Mouse (Mus musculus): Measurements from ENCODE around the gene Hnrnpl. TPM values are rescaled to one million over a fixed set of nuclear protein-coding genes. Genes with fewer than 3 reads are reported as not detected.

Gene Hnrnpl
- total and polyA plus RNA-seq, 3 experiments, result 296 to 645 (median 371) TPM

- peak; percentile 66; the same call in 1 of the 2 replicates for TF ChIP-seq KAT2A (IDR thresholded peaks at IDR 0.05; ENCODE audit: insufficient replicate concordance, low read length)
Measured at GRCm38 (mm10) chr7:28788307-28789195, 19.8 kb upstream of the Hnrnpl start, which contains the start of gene Rinl (continued).

GRCm38 (mm10) chr7:28789235-28789634, 19.1 kb upstream of the Hnrnpl start:
- Histone ChIP-seq H3K4me1 (ENCODE audit: control insufficient read depth in 1 of 2, insufficient read depth in 2 of 2) (peaks cover 39 to 87% of the 10 kb centered on the region in 2 experiments), H3K27ac (ENCODE audit: insufficient read depth, low read depth) (peak overlapping the region; percentile 92), H3K79me2 (replicated peaks; ENCODE audit: control insufficient read depth, extremely low read depth, insufficient read depth, poor library complexity, severe bottlenecking) (no peaks in the 10 kb centered on the region), H3K27me3 (replicated peaks) (no peaks in the 10 kb centered on the region), H3K4me3 (replicated peaks in 1 of 3; ENCODE audit: low read depth in 2 of 3, low read length in 2 of 3, poor library complexity in 1 of 3) (peak overlapping the region in 2 of 3 experiments; percentile 27 to 38), H3K9ac (ENCODE audit: insufficient read depth, low read depth) (peak overlapping the region; percentile 40), H3K4me2 (ENCODE audit: insufficient read depth, low read depth, poor library complexity, severe bottlenecking) (peak overlapping the region; percentile 69), H3K9me3 (replicated peaks; ENCODE audit: low read length) (no peaks in the 10 kb centered on the region), H3K36me3 (replicated peaks in 1 of 2; ENCODE audit: control insufficient read depth in 1 of 2, insufficient read depth in 1 of 2, low read length in 1 of 2) (peaks cover 9 to 36% of the 10 kb centered on the region in 2 experiments)
- no peak for TF ChIP-seq RCOR1 (conservative IDR thresholded peaks at IDR 0.05; ENCODE audit: low read depth, low read length)
- TF ChIP-seq MXI1 (IDR thresholded peaks at IDR 0.05; ENCODE audit: low read depth, low read length), result no peak
- 0 out of 2 replicates have a peak, but pooled peaks have one; percentile 22 for TF ChIP-seq MAX (IDR thresholded peaks at IDR 0.05; ENCODE audit: low read length)
- no peak for TF ChIP-seq MAFK (IDR thresholded peaks at IDR 0.05; ENCODE audit: insufficient replicate concordance, low read length)
- TF ChIP-seq JUN (IDR thresholded peaks at IDR 0.05; ENCODE audit: insufficient read depth, low read depth, low read length), result no peak
- TF ChIP-seq ELF1 (IDR thresholded peaks at IDR 0.05; ENCODE audit: low read depth, low read length), result no peak; the same call in 1 of the 2 replicates
- no peak for TF ChIP-seq CTCF (conservative IDR thresholded peaks at IDR 0.05 in 1 of 2, IDR thresholded peaks at IDR 0.05 in 1 of 2; ENCODE audit: low read depth in 2 of 2, low read length in 2 of 2)
- no peak for TF ChIP-seq USF1 (IDR thresholded peaks at IDR 0.05; ENCODE audit: low read depth, low read length)
- no peak for TF ChIP-seq CHD2 (IDR thresholded peaks at IDR 0.05; ENCODE audit: low read length)
- TF ChIP-seq KAT2A (IDR thresholded peaks at IDR 0.05; ENCODE audit: insufficient replicate concordance, low read length), result no peak
- TF ChIP-seq EP300 (IDR thresholded peaks at IDR 0.05; ENCODE audit: low read length), result no peak
- no peak for TF ChIP-seq IRF4 (IDR thresholded peaks at IDR 0.05; ENCODE audit: low read depth, low read length)
- TF ChIP-seq ZMIZ1 (IDR thresholded peaks at IDR 0.05; ENCODE audit: low read depth, low read length), result 0 out of 2 replicates have a peak, but pooled peaks have one; percentile 8
- in situ Hi-C loops (cut with MboI; ENCODE audit: low pct_ligation_motif_present, low pct_unique_long_range_greater_than_20kb, low sequenced_read_pairs), result loop anchor here (25.0 kb wide), 1 partner anchor 248 kb away; no protein-coding TSS in a partner anchor
- dilution Hi-C loops (cut with MboI; ENCODE audit: extremely low pct_ligation_motif_present, extremely low pct_unique_long_range_greater_than_20kb, low sequenced_read_pairs), result no loop called here
- DNase-seq (ENCODE audit: extremely low read depth), result no peak

- H3K4me1 ChIP-seq (ENCODE audit: control insufficient read depth in 1 of 2, insufficient read depth in 2 of 2), result peaks cover 42 to 85% of the 10 kb centered on the region in 2 experiments
- dilution Hi-C loops (cut with MboI; ENCODE audit: extremely low pct_ligation_motif_present, extremely low pct_unique_long_range_greater_than_20kb, low sequenced_read_pairs), result no loop called here
- no peak for TF ChIP-seq MEF2A (IDR thresholded peaks at IDR 0.05; ENCODE audit: borderline replicate concordance, low read depth, low read length)
- TF ChIP-seq ZC3H11A (IDR thresholded peaks at IDR 0.05; ENCODE audit: low read depth, low read length), result no peak
- no peak for TF ChIP-seq RCOR1 (conservative IDR thresholded peaks at IDR 0.05; ENCODE audit: low read depth, low read length)
- no peak for TF ChIP-seq MAZ (IDR thresholded peaks at IDR 0.05; ENCODE audit: low read depth, low read length)
- no peak for TF ChIP-seq ELF1 (IDR thresholded peaks at IDR 0.05; ENCODE audit: low read depth, low read length)
- TF ChIP-seq ETS1 (conservative IDR thresholded peaks at IDR 0.05; ENCODE audit: low read depth, low read length), result no peak
- no peak for TF ChIP-seq MAX (IDR thresholded peaks at IDR 0.05; ENCODE audit: low read length)
- no peak for TF ChIP-seq GABPA (IDR thresholded peaks at IDR 0.05; ENCODE audit: insufficient replicate concordance, low read depth, low read length)
- TF ChIP-seq SMC3 (IDR thresholded peaks at IDR 0.05; ENCODE audit: low read depth, low read length), result peak; percentile 42; the same call in 1 of the 2 replicates
- no peak for TF ChIP-seq UBTF (IDR thresholded peaks at IDR 0.05; ENCODE audit: low read depth, low read length)
- TF ChIP-seq MYC (IDR thresholded peaks at IDR 0.05; ENCODE audit: low read depth, low read length), result no peak
- no peak for TF ChIP-seq JUND (conservative IDR thresholded peaks at IDR 0.05; ENCODE audit: low read depth, low read length)
- no peak for TF ChIP-seq NRF1 (IDR thresholded peaks at IDR 0.05; ENCODE audit: low read depth, low read length)
- no peak for TF ChIP-seq MXI1 (IDR thresholded peaks at IDR 0.05; ENCODE audit: low read depth, low read length)
- no peak for TF ChIP-seq EP300 (IDR thresholded peaks at IDR 0.05; ENCODE audit: low read length)
- no peak for TF ChIP-seq KAT2A (IDR thresholded peaks at IDR 0.05; ENCODE audit: insufficient replicate concordance, low read length)
- peak; percentile 48 for TF ChIP-seq RAD21 (IDR thresholded peaks at IDR 0.05; ENCODE audit: low read depth, low read length)
Measured at GRCm38 (mm10) chr7:28790066-28790806, 18.1 kb upstream of the Hnrnpl start.

More at GRCm38 (mm10) chr7:28790066-28790806, 18.1 kb upstream of the Hnrnpl start:
- Histone ChIP-seq H3K4me2 (ENCODE audit: insufficient read depth, low read depth, poor library complexity, severe bottlenecking) (peak overlapping the region; percentile 69; the same call in 1 of the 2 replicates), H3K27ac (ENCODE audit: insufficient read depth, low read depth) (peak overlapping the region; percentile 92; the same call in 1 of the 2 replicates), H3K4me3 (replicated peaks in 1 of 3; ENCODE audit: low read depth in 2 of 3, low read length in 2 of 3, poor library complexity in 1 of 3) (no peak overlapping the region), H3K9ac (ENCODE audit: insufficient read depth, low read depth) (no peak overlapping the region), H3K36me3 (replicated peaks in 1 of 2; ENCODE audit: control insufficient read depth in 1 of 2, insufficient read depth in 1 of 2, low read length in 1 of 2) (peaks cover 9 to 26% of the 10 kb centered on the region in 2 experiments), H3K27me3 (replicated peaks) (no peaks in the 10 kb centered on the region), H3K9me3 (replicated peaks; ENCODE audit: low read length) (no peaks in the 10 kb centered on the region), H3K79me2 (replicated peaks; ENCODE audit: control insufficient read depth, extremely low read depth, insufficient read depth, poor library complexity, severe bottlenecking) (no peaks in the 10 kb centered on the region)
- DNase-seq (ENCODE audit: extremely low read depth), result no peak
- in situ Hi-C loops (cut with MboI; ENCODE audit: low pct_ligation_motif_present, low pct_unique_long_range_greater_than_20kb, low sequenced_read_pairs), result loop anchor here (25.0 kb wide), 1 partner anchor 247 kb away; no protein-coding TSS in a partner anchor

All from CH12.LX (cell line).